Mouse (Mus musculus): Measurements from ENCODE around the gene Zfp462. TPM values are rescaled to one million over a fixed set of nuclear protein-coding genes. Genes with fewer than 3 reads are reported as not detected.

Gene Zfp462
- polyA plus RNA-seq, 1 experiment from 2014 or later, result 0.21 TPM

- Histone ChIP-seq H3K9me3 (replicated peaks) (no peaks in the 10 kb centered on the region), H3K4me1 (replicated peaks) (peaks cover 3% of the 10 kb centered on the region; the same call in 1 of the 2 replicates), H3K27ac (replicated peaks) (no peak overlapping the region), H3K4me2 (no peak overlapping the region), H3K27me3 (no peaks in the 10 kb centered on the region), H3K4me3 (replicated peaks) (no peak overlapping the region), H3K9ac (no peak overlapping the region), H3K36me3 (replicated peaks) (no peaks in the 10 kb centered on the region)
- ATAC-seq (ENCODE audit: insufficient read depth), result no peak
- 64% methylated on average over 9 of the region's 9 CpGs for WGBS (ENCODE audit: insufficient replicate concordance)
Observed at GRCm38 (mm10) chr4:54998146-54998841, 53.4 kb downstream of the Zfp462 start.

GRCm38 (mm10) chr4:54999556-54999955 is 54.7 kb downstream of the Zfp462 start:
- WGBS (ENCODE audit: insufficient replicate concordance), result 78% methylated on average over 5 of the region's 5 CpGs
- peaks cover 5% of the 10 kb centered on the region; the same call in 1 of the 2 replicates for H3K4me1 ChIP-seq (replicated peaks)
- no peaks in the 10 kb centered on the region for H3K36me3 ChIP-seq (replicated peaks)
- H3K27me3 ChIP-seq, result no peaks in the 10 kb centered on the region
- no peak for ATAC-seq (ENCODE audit: insufficient read depth)
- no peak overlapping the region for H3K9ac ChIP-seq
- no peak overlapping the region for H3K4me2 ChIP-seq
- no peak overlapping the region for H3K27ac ChIP-seq (replicated peaks)
- H3K4me3 ChIP-seq (replicated peaks), result no peak overlapping the region
- H3K9me3 ChIP-seq (replicated peaks), result no peaks in the 10 kb centered on the region

GRCm38 (mm10) chr4:55001386-55001785 is 56.5 kb downstream of the Zfp462 start:
- no peak overlapping the region for H3K27ac ChIP-seq (replicated peaks)
- H3K9me3 ChIP-seq (replicated peaks), result no peaks in the 10 kb centered on the region
- H3K4me3 ChIP-seq (replicated peaks), result no peak overlapping the region
- no peak overlapping the region for H3K9ac ChIP-seq
- no peak overlapping the region for H3K4me2 ChIP-seq
- no peak for ATAC-seq (ENCODE audit: insufficient read depth)
- no peaks in the 10 kb centered on the region for H3K27me3 ChIP-seq
- 52% methylated on average over 3 of the region's 3 CpGs for WGBS (ENCODE audit: insufficient replicate concordance)
- no peaks in the 10 kb centered on the region for H3K36me3 ChIP-seq (replicated peaks)
- H3K4me1 ChIP-seq (replicated peaks), result peaks cover 5% of the 10 kb centered on the region; the same call in 1 of the 2 replicates

GRCm38 (mm10) chr4:55003128-55003527 is 58.3 kb downstream of the Zfp462 start:
- Histone ChIP-seq H3K4me3 (replicated peaks) (no peak overlapping the region), H3K36me3 (replicated peaks) (no peaks in the 10 kb centered on the region), H3K4me1 (replicated peaks) (peaks cover 5% of the 10 kb centered on the region; the same call in 1 of the 2 replicates), H3K4me2 (no peak overlapping the region), H3K27ac (replicated peaks) (no peak overlapping the region), H3K9me3 (replicated peaks) (no peaks in the 10 kb centered on the region), H3K27me3 (no peaks in the 10 kb centered on the region), H3K9ac (no peak overlapping the region)
- no peak for ATAC-seq (ENCODE audit: insufficient read depth)
- WGBS (ENCODE audit: insufficient replicate concordance), result 35% methylated on average over 6 of the region's 6 CpGs

GRCm38 (mm10) chr4:55005066-55005465 is 60.2 kb downstream of the Zfp462 start:
- Histone ChIP-seq H3K9ac (no peak overlapping the region), H3K4me2 (peak overlapping the region; percentile 18; the same call in 1 of the 2 replicates), H3K27ac (replicated peaks) (no peak overlapping the region), H3K4me1 (replicated peaks) (peaks cover 5% of the 10 kb centered on the region; the same call in 1 of the 2 replicates), H3K36me3 (replicated peaks) (no peaks in the 10 kb centered on the region), H3K27me3 (no peaks in the 10 kb centered on the region), H3K9me3 (replicated peaks) (no peaks in the 10 kb centered on the region), H3K4me3 (replicated peaks) (no peak overlapping the region)
- 44% methylated on average over 4 of the region's 4 CpGs for WGBS (ENCODE audit: insufficient replicate concordance)
- ATAC-seq (ENCODE audit: insufficient read depth), result no peak

- no peak for ATAC-seq (ENCODE audit: insufficient read depth)
- Histone ChIP-seq H3K4me3 (replicated peaks) (no peak overlapping the region), H3K36me3 (replicated peaks) (no peaks in the 10 kb centered on the region)
Observed at GRCm38 (mm10) chr4:55005521-55005969, 60.7 kb downstream of the Zfp462 start.

GRCm38 (mm10) chr4:55006024-55006423 is 61.2 kb downstream of the Zfp462 start:
- Histone ChIP-seq H3K27ac (replicated peaks) (no peak overlapping the region), H3K36me3 (replicated peaks) (no peaks in the 10 kb centered on the region), H3K9ac (no peak overlapping the region), H3K27me3 (no peaks in the 10 kb centered on the region), H3K4me3 (replicated peaks) (no peak overlapping the region), H3K4me1 (replicated peaks) (peaks cover 5% of the 10 kb centered on the region; the same call in 1 of the 2 replicates), H3K4me2 (no peak overlapping the region), H3K9me3 (replicated peaks) (no peaks in the 10 kb centered on the region)
- WGBS (ENCODE audit: insufficient replicate concordance), result 69% methylated on average over 1 of the region's 1 CpGs
- no peak for ATAC-seq (ENCODE audit: insufficient read depth)

More at GRCm38 (mm10) chr4:55005521-55005969, 60.7 kb downstream of the Zfp462 start:
- Histone ChIP-seq H3K4me1 (replicated peaks) (peaks cover 5% of the 10 kb centered on the region; the same call in 1 of the 2 replicates), H3K27me3 (no peaks in the 10 kb centered on the region), H3K4me2 (peak overlapping the region; percentile 18; the same call in 1 of the 2 replicates), H3K27ac (replicated peaks) (no peak overlapping the region), H3K9me3 (replicated peaks) (no peaks in the 10 kb centered on the region), H3K9ac (no peak overlapping the region)
- WGBS (ENCODE audit: insufficient replicate concordance), result 25% methylated on average over 9 of the region's 9 CpGs

- Histone ChIP-seq H3K27me3 (no peaks in the 10 kb centered on the region), H3K9me3 (replicated peaks) (no peaks in the 10 kb centered on the region), H3K4me3 (replicated peaks) (no peak overlapping the region), H3K9ac (no peak overlapping the region), H3K4me2 (no peak overlapping the region), H3K36me3 (replicated peaks) (no peaks in the 10 kb centered on the region), H3K27ac (replicated peaks) (no peak overlapping the region), H3K4me1 (replicated peaks) (no peaks in the 10 kb centered on the region)
- WGBS (ENCODE audit: insufficient replicate concordance), result 78% methylated on average over 14 of the region's 14 CpGs
- ATAC-seq (ENCODE audit: insufficient read depth), result no peak
Observed at GRCm38 (mm10) chr4:55008616-55009015, 63.8 kb downstream of the Zfp462 start.

- no peaks in the 10 kb centered on the region for H3K36me3 ChIP-seq (replicated peaks)
- 81% methylated on average over 12 of the region's 12 CpGs for WGBS (ENCODE audit: insufficient replicate concordance)
Observed at GRCm38 (mm10) chr4:55011391-55011790, 66.5 kb downstream of the Zfp462 start.

GRCm38 (mm10) chr4:55013563-55014248 is 68.9 kb downstream of the Zfp462 start:
- H3K4me1 ChIP-seq (replicated peaks), result no peaks in the 10 kb centered on the region
- no peaks in the 10 kb centered on the region for H3K36me3 ChIP-seq (replicated peaks)
- no peak for ATAC-seq (ENCODE audit: insufficient read depth)
- no peak overlapping the region for H3K27ac ChIP-seq (replicated peaks)
- WGBS (ENCODE audit: insufficient replicate concordance), result 74% methylated on average over 16 of the region's 16 CpGs
- H3K4me2 ChIP-seq, result no peak overlapping the region
- H3K27me3 ChIP-seq, result no peaks in the 10 kb centered on the region
- H3K9ac ChIP-seq, result no peak overlapping the region
- no peak overlapping the region for H3K4me3 ChIP-seq (replicated peaks)
- no peaks in the 10 kb centered on the region for H3K9me3 ChIP-seq (replicated peaks)

More at GRCm38 (mm10) chr4:55011391-55011790, 66.5 kb downstream of the Zfp462 start:
- Histone ChIP-seq H3K4me1 (replicated peaks) (no peaks in the 10 kb centered on the region), H3K4me2 (no peak overlapping the region), H3K27me3 (no peaks in the 10 kb centered on the region), H3K9ac (no peak overlapping the region), H3K9me3 (replicated peaks) (no peaks in the 10 kb centered on the region), H3K4me3 (replicated peaks) (no peak overlapping the region), H3K27ac (replicated peaks) (no peak overlapping the region)
- no peak for ATAC-seq (ENCODE audit: insufficient read depth)

- Histone ChIP-seq H3K9me3 (replicated peaks) (no peaks in the 10 kb centered on the region), H3K27me3 (no peaks in the 10 kb centered on the region), H3K27ac (replicated peaks) (no peak overlapping the region), H3K36me3 (replicated peaks) (no peaks in the 10 kb centered on the region), H3K4me2 (no peak overlapping the region), H3K9ac (no peak overlapping the region), H3K4me3 (replicated peaks) (no peak overlapping the region), H3K4me1 (replicated peaks) (no peaks in the 10 kb centered on the region)
- no peak for ATAC-seq (ENCODE audit: insufficient read depth)
- 70% methylated on average over 13 of the region's 13 CpGs for WGBS (ENCODE audit: insufficient replicate concordance)
Observed at GRCm38 (mm10) chr4:55014731-55015463, 70.0 kb downstream of the Zfp462 start.

All from liver, embryonic 15.5 days (tissue).